ENCODE assay signal across 25 mouse cellular contexts in the genomic region with DNA sequence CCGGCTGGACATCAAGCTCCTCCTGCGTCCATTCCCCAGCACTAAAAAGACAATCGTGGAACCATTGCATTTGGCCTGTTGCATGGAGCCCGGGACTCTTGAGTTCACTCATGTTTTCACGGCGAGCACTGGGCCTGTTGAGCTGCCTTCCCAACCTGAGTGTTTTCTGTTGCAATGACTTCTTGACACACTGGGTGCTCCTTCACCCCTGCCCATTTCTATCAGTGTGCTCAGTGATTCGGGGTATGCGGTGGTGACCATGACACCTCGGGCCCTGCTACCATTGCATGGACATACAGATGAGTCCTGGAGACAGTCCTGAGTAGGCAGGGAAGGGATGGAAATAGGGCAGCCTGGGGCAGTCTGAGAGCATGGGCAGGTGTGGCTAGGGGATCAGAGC. TPM values are rescaled to one million over a fixed set of nuclear protein-coding genes. Genes with fewer than 3 reads are reported as not detected.
"Had no signal": no experiment of that assay in that cellular context is flagged by ENCODE, and none has a peak within 500 bp of the region (broad histone marks: within the 10 kb centered on the region; RNA-seq: fewer than 3 reads in every experiment).

No protein-coding gene starts in this region.

- H3K27ac ChIP-seq: heart, embryonic 10.5 days; hindbrain, embryonic 13.5 days; hindbrain, embryonic 15.5 days; hindbrain, postnatal 0 days; kidney, embryonic 15.5 days; kidney, postnatal 0 days; limb, embryonic 13.5 days; limb, embryonic 15.5 days; liver, embryonic 12.5 days; liver, embryonic 14.5 days had no signal

- DNase-seq: gastrocnemius, postnatal 10 days; gastrocnemius, postnatal 36 days; heart, adult 18-20 months; heart, postnatal 10 days; kidney, adult 11 months; kidney, adult 2 months; kidney, adult 9 months; kidney, postnatal 14 days; kidney, postnatal 36 days; layer of hippocampus, adult 9-11 months; layer of hippocampus, postnatal 36 days; left cerebral cortex, postnatal 4 days had no signal

- H3K27me3 ChIP-seq: heart, embryonic 12.5 days; hindbrain, embryonic 13.5 days; hindbrain, embryonic 15.5 days; kidney, embryonic 15.5 days; limb, embryonic 13.5 days; limb, embryonic 15.5 days had no signal

- H3K4me3 ChIP-seq: heart, embryonic 10.5 days; heart, embryonic 12.5 days; hindbrain, embryonic 13.5 days; hindbrain, embryonic 15.5 days; kidney, embryonic 15.5 days; limb, embryonic 13.5 days; limb, embryonic 15.5 days; liver, embryonic 12.5 days had no signal

- H3K36me3 ChIP-seq: hindbrain, embryonic 15.5 days had no signal

RNA-seq across cellular contexts. Expression of a gene that starts 19.1 kb away (rescaled TPM):
- total RNA-seq: liver, adult 2 months had no signal

RNA-seq across cellular contexts. Expression of a gene that starts 33.8 kb away (rescaled TPM):
- total RNA-seq: layer of hippocampus, adult 8-10 months; layer of hippocampus, postnatal 36 days; left cerebral cortex, postnatal 4 days had no signal
